In the genomic region with DNA sequence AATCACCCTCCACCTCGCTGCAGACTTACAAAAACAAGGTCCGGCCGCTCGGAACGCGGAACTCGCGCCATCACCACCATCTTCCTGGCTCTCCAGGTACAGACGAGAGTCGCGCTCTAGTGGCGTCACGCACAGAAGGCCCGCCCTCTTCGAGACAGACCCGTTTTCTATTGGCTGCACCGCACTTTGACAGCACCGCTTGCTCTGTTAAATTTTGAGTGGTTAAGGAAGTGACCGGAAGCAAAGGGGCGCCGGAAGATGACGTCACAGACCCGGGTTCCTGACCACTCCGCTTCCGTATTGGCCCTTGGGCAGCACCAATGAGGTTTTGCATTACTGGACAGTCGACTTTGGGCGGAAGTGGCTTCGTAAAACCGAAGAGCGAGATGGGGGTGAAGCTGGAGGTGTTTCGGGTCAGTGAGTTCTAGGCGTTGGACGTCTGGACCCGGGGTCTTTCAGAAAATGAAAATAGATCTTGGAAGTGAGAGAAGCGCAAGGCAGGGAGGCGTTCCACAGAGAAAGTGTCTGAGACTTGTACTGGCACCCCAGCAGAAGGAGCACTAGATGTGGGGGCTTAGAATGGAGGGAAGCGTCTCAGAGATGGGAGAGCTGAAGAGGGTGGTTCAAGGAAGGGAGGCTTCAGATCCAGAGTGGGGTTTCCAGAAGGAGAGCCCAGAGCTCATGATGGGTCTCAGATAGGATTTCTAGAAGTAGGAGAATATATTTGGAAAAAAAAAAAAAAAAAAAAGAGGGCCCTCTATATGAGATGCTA, we compare ENCODE assay signal across 8 mouse cellular contexts. TPM values are rescaled to one million over a fixed set of nuclear protein-coding genes. Genes with fewer than 3 reads are reported as not detected.
DNase-seq lines count a peak whose midpoint lies in the region; ATAC-seq and TF ChIP-seq lines count a peak whose summit lies in the region.

A gene (minus strand): TSS at position 118 of the 772 bp plus-strand sequence.
A gene (plus strand): TSS at position 350 of the 772 bp plus-strand sequence.

- no peaks in the 10 kb centered on the region for H3K27me3 ChIP-seq in G1E (ENCODE audit: insufficient read depth, low read length)
- no peaks in the 10 kb centered on the region for H3K27me3 ChIP-seq in forebrain, embryonic 16.5 days (replicated peaks; ENCODE audit: control insufficient read depth, insufficient read depth, low read length)
- no peaks in the 10 kb centered on the region for H3K27me3 ChIP-seq in lung, embryonic 14.5 days (ENCODE audit: insufficient read depth, low read length)
- no peaks in the 10 kb centered on the region for H3K27me3 ChIP-seq in thymus, adult 2 months (ENCODE audit: control insufficient read depth, insufficient read depth, low read length)

- peak; percentile 35 for TF ChIP-seq POLR2A in olfactory bulb, adult 2 months (IDR thresholded peaks at IDR 0.05; ENCODE audit: insufficient read depth, low read depth, low read length)
- TF ChIP-seq POLR2A in thymus, adult 2 months (IDR thresholded peaks at IDR 0.05; ENCODE audit: control insufficient read depth, extremely low read depth, insufficient read depth, low read length, poor library complexity) = no peak

- under 1% methylated on average over 37 of the region's 37 CpGs for WGBS in forebrain, embryonic 16.5 days
- under 1% methylated on average over 37 of the region's 37 CpGs for WGBS in lung, embryonic 14.5 days
- under 1% methylated on average over 37 of the region's 37 CpGs for WGBS in olfactory bulb, adult 2 months
- under 1% methylated on average over 37 of the region's 37 CpGs for WGBS in thymus, adult 2 months

- H3K4me2 ChIP-seq in forebrain, embryonic 16.5 days (ENCODE audit: low read length) = peak within 1 kb of the TSS; percentile 88
- peak within 1 kb of the TSS; percentile 88 for H3K4me2 ChIP-seq in lung, embryonic 14.5 days

- DNase-seq in G1E (ENCODE audit: low spot score) = peak; percentile 100
- DNase-seq in cerebellum, adult 18-20 months = peak; percentile 98
- peak; percentile 97 to 98 for DNase-seq in heart, postnatal 36 days
- peak; percentile 99 for DNase-seq in layer of hippocampus, adult 2 months (ENCODE audit: low spot score in 2 of 2)
- peak; percentile 100 for DNase-seq in lung, embryonic 14.5 days
- DNase-seq in thymus, adult 2 months = peak; percentile 96

- no peak within 1 kb of the TSS for H3K27ac ChIP-seq in forebrain, embryonic 16.5 days (ENCODE audit: low read length)
- peak within 1 kb of the TSS; percentile 76 for H3K27ac ChIP-seq in layer of hippocampus, adult 2 months
- no peak within 1 kb of the TSS for H3K27ac ChIP-seq in lung, embryonic 14.5 days (ENCODE audit: low read depth)
- no peak within 1 kb of the TSS for H3K27ac ChIP-seq in olfactory bulb, adult 2 months (ENCODE audit: insufficient read depth, low read depth, low read length)
- no peak within 1 kb of the TSS; the same call in 1 of the 2 replicates for H3K27ac ChIP-seq in thymus, adult 2 months (ENCODE audit: control insufficient read depth, insufficient read depth, low read length)

- no peak for TF ChIP-seq CTCF in G1E (IDR thresholded peaks at IDR 0.05; ENCODE audit: low read depth, low read length)
- no peak for TF ChIP-seq CTCF in layer of hippocampus, adult 2 months (conservative IDR thresholded peaks at IDR 0.05)
- no peak for TF ChIP-seq CTCF in lung, embryonic 14.5 days (IDR thresholded peaks at IDR 0.05; ENCODE audit: low read depth)
- no peak for TF ChIP-seq CTCF in olfactory bulb, adult 2 months (IDR thresholded peaks at IDR 0.05; ENCODE audit: insufficient read depth, low read depth, low read length)
- TF ChIP-seq CTCF in thymus, adult 2 months (IDR thresholded peaks at IDR 0.05; ENCODE audit: borderline replicate concordance, control insufficient read depth, extremely low read depth, insufficient read depth, low read length, poor library complexity) = peak; percentile 21; the same call in 1 of the 2 replicates

- peak; percentile 95 for ATAC-seq in G1E (ENCODE audit: extremely low read depth, insufficient number of reproducible peaks, low FRiP score, poor library complexity, severe bottlenecking)
- peak; percentile 97 for ATAC-seq in forebrain, embryonic 16.5 days
- ATAC-seq in lung, embryonic 14.5 days (ENCODE audit: insufficient read depth) = peak; percentile 99

- intact Hi-C loops in heart, postnatal 36 days (cut with DNase I) = loop anchor here (2.0 to 10.0 kb wide), 4 partner anchors 55 to 1056 kb away; a partner anchor contains a TSS

- H3K4me1 ChIP-seq in G1E (ENCODE audit: insufficient read depth, low read depth, low read length) = peaks cover 32% of the 10 kb centered on the region
- H3K4me1 ChIP-seq in forebrain, embryonic 16.5 days (replicated peaks; ENCODE audit: control insufficient read depth, insufficient read depth, low read length) = peaks cover 20% of the 10 kb centered on the region
- peaks cover 3% of the 10 kb centered on the region; the same call in 1 of the 2 replicates for H3K4me1 ChIP-seq in lung, embryonic 14.5 days (ENCODE audit: insufficient read depth)
- H3K4me1 ChIP-seq in olfactory bulb, adult 2 months (ENCODE audit: control insufficient read depth, insufficient read depth, low read length) = peaks cover 2% of the 10 kb centered on the region
- H3K4me1 ChIP-seq in thymus, adult 2 months (replicated peaks; ENCODE audit: control insufficient read depth, insufficient read depth, low read length) = peaks cover 6% of the 10 kb centered on the region

- H3K9me3 ChIP-seq in G1E (replicated peaks) = no peaks in the 10 kb centered on the region
- no peaks in the 10 kb centered on the region for H3K9me3 ChIP-seq in forebrain, embryonic 16.5 days (ENCODE audit: control insufficient read depth, low read length)
- H3K9me3 ChIP-seq in lung, embryonic 14.5 days (ENCODE audit: low read depth, low read length) = no peaks in the 10 kb centered on the region

- peak within 1 kb of the TSS; percentile 70 for H3K9ac ChIP-seq in forebrain, embryonic 16.5 days (replicated peaks; ENCODE audit: low read depth, low read length)
- peak within 1 kb of the TSS; percentile 73 for H3K9ac ChIP-seq in lung, embryonic 14.5 days

- H3K36me3 ChIP-seq in G1E (replicated peaks) = peaks cover 71% of the 10 kb centered on the region
- peaks cover 14% of the 10 kb centered on the region for H3K36me3 ChIP-seq in forebrain, embryonic 16.5 days (ENCODE audit: control insufficient read depth, insufficient read depth)
- H3K36me3 ChIP-seq in lung, embryonic 14.5 days (ENCODE audit: insufficient read depth) = peaks cover 20% of the 10 kb centered on the region
- peaks cover 6% of the 10 kb centered on the region for H3K36me3 ChIP-seq in thymus, adult 2 months (ENCODE audit: control insufficient read depth, insufficient read depth, low read length)

- peak within 1 kb of the TSS; percentile 80 for H3K4me3 ChIP-seq in G1E (ENCODE audit: low read depth, low read length)
- H3K4me3 ChIP-seq in forebrain, embryonic 16.5 days (replicated peaks; ENCODE audit: low read length) = peak within 1 kb of the TSS; percentile 55
- peak within 1 kb of the TSS; percentile 95 for H3K4me3 ChIP-seq in layer of hippocampus, adult 2 months
- H3K4me3 ChIP-seq in lung, embryonic 14.5 days (ENCODE audit: low read depth, low read length) = peak within 1 kb of the TSS; percentile 87
- peak within 1 kb of the TSS; percentile 82 for H3K4me3 ChIP-seq in olfactory bulb, adult 2 months (ENCODE audit: insufficient read depth, low read depth, low read length)
- peak within 1 kb of the TSS; percentile 54 for H3K4me3 ChIP-seq in thymus, adult 2 months (ENCODE audit: control insufficient read depth, insufficient read depth, low read length)

RNA-seq across cellular contexts. Expression of the first gene that starts in this region (rescaled TPM):
- total RNA-seq in G1E (2014; fragmentation: Nextera tagmentation) (35.4 and 38.8 TPM in 2 replicates), G1E (2017) (47.1 and 48.4 TPM in 2 replicates)
- 47.9 and 48.9 TPM in 2 replicates for polyA plus RNA-seq in G1E (2012)
- 69.3 and 71.2 TPM in 2 replicates for polyA plus RNA-seq in forebrain, embryonic 16.5 days (2015; fragmentation: Nextera tagmentation; extraction: Ambion mirVana)
- 10 to 100 TPM; 17.1 to 17.5 TPM for total RNA-seq in heart, postnatal 36 days (2021)
- 10 to 100 TPM; 39.6 to 41.4 TPM for total RNA-seq in layer of hippocampus, adult 2 months (2021)
- polyA plus RNA-seq in lung, embryonic 14.5 days (2014; fragmentation: Nextera tagmentation; extraction: Ambion mirVana) = 55.6 and 55.9 TPM in 2 replicates
- not detected in 2 replicates for polyA plus RNA-seq in olfactory bulb, adult 2 months (2012; ENCODE audit: insufficient read depth, insufficient read length, low replicate concordance, missing spikeins)
- 128 and 133 TPM in 2 replicates for polyA plus RNA-seq in thymus, adult 2 months (2012; rRNA removed)

RNA-seq across cellular contexts. Expression of the second gene that starts in this region (rescaled TPM):
- total RNA-seq in G1E (2014; fragmentation: Nextera tagmentation) (25.8 and 52.9 TPM in 2 replicates), G1E (2017) (116 and 136 TPM in 2 replicates)
- 17.7 and 22.2 TPM in 2 replicates for polyA plus RNA-seq in G1E (2012)
- 79.0 and 83.6 TPM in 2 replicates for polyA plus RNA-seq in forebrain, embryonic 16.5 days (2015; fragmentation: Nextera tagmentation; extraction: Ambion mirVana)
- 10 to 100 TPM; 77.5 to 81.7 TPM for total RNA-seq in heart, postnatal 36 days (2021)
- 10 to 100 TPM; 87.0 to 87.3 TPM for total RNA-seq in layer of hippocampus, adult 2 months (2021)
- polyA plus RNA-seq in lung, embryonic 14.5 days (2014; fragmentation: Nextera tagmentation; extraction: Ambion mirVana) = 79.4 and 92.1 TPM in 2 replicates
- not detected in 2 replicates for polyA plus RNA-seq in olfactory bulb, adult 2 months (2012; ENCODE audit: insufficient read depth, insufficient read length, low replicate concordance, missing spikeins)
- polyA plus RNA-seq in thymus, adult 2 months (2012; rRNA removed) = 4.7 and 6.9 TPM in 2 replicates
